Mouse (Mus musculus): ENCODE data around the gene Gnai3. TPM values are rescaled to one million over a fixed set of nuclear protein-coding genes. Genes with fewer than 3 reads are reported as not detected.

Gene Gnai3
- polyA plus RNA-seq, 2 experiments: 89.8 to 166 TPM

- 68% methylated on average over 4 of the region's 4 CpGs for WGBS
- ATAC-seq (ENCODE audit: low FRiP score, low read depth): no peak
- H3K27me3 ChIP-seq (ENCODE audit: control insufficient read depth, insufficient read depth, low read length): no peaks in the 10 kb centered on the region
- H3K4me2 ChIP-seq (replicated peaks; ENCODE audit: low read depth, low read length, severe bottlenecking): no peak overlapping the region
- H3K36me3 ChIP-seq (ENCODE audit: control insufficient read depth, insufficient read depth, low read length): no peaks in the 10 kb centered on the region
- TF ChIP-seq POLR2A (IDR thresholded peaks at IDR 0.05; ENCODE audit: borderline replicate concordance, extremely low read depth, insufficient read depth, insufficient read length): no peak
- DNase-seq (ENCODE audit: low spot score): no peak
- H3K4me1 ChIP-seq (ENCODE audit: control insufficient read depth, insufficient read depth, low read length): no peaks in the 10 kb centered on the region
- no peak overlapping the region for H3K27ac ChIP-seq (replicated peaks; ENCODE audit: low read depth, low read length)
- no peaks in the 10 kb centered on the region for H3K9me3 ChIP-seq (ENCODE audit: control insufficient read depth, low read length)
- H3K9ac ChIP-seq (ENCODE audit: low read depth, low read length, severe bottlenecking): no peak overlapping the region
- no peak overlapping the region for H3K4me3 ChIP-seq (replicated peaks; ENCODE audit: low read length)
Measured at GRCm38 (mm10) chr3:108064672-108065071, 81.3 kb downstream of the Gnai3 start.

DNA sequence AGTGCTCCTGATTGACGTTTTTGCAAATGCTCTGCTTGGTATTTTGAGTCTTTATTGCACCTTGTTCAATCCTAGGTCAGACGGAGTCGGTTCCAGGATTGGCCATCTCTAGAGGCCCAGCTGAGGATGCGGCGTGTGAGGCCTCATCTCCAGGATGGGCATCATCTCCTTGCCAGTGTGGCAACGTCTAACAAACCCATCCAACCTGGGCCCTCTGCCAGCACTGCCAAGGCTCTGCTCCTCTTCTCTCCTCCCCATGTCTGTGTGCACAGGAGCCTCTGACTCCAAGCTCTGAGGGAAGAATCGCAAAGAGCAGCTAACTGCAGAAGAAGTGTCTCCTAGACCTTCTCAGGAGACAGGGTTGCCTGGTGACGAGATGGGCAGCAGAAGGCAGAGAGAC is 83.3 kb downstream of the Gnai3 start:
- H3K27me3 ChIP-seq (ENCODE audit: control insufficient read depth, insufficient read depth, low read length): no peaks in the 10 kb centered on the region

DNA sequence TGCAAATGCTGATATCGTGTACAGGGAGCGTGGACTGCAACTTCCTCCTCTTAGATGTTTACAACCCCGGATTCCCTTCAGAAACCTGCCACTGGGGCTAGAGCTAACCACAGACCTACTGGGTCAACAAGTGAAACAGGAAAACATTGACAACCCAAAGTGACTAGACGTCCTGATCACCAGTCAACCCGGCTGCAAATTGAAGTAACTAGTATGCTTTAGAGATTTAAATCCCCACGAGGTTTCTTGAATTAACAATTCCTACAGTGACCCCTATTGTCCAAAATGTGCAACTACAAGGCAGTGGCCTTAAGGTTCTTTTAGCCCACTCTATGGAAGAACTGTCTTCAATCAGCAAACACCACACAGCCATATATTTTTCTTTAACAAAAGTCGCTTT is 84.5 kb downstream of the Gnai3 start:
- ATAC-seq (ENCODE audit: low FRiP score, low read depth) (no peak), DNase-seq (ENCODE audit: low spot score) (peak; percentile 90)
- WGBS: 19% methylated on average over 7 of the region's 7 CpGs
- Histone ChIP-seq H3K4me2 (replicated peaks; ENCODE audit: low read depth, low read length, severe bottlenecking) (no peak overlapping the region; the same call in 1 of the 2 replicates), H3K27me3 (ENCODE audit: control insufficient read depth, insufficient read depth, low read length) (no peaks in the 10 kb centered on the region), H3K9me3 (ENCODE audit: control insufficient read depth, low read length) (no peaks in the 10 kb centered on the region), H3K36me3 (ENCODE audit: control insufficient read depth, insufficient read depth, low read length) (no peaks in the 10 kb centered on the region), H3K9ac (ENCODE audit: low read depth, low read length, severe bottlenecking) (no peak overlapping the region), H3K27ac (replicated peaks; ENCODE audit: low read depth, low read length) (no peak overlapping the region), H3K4me1 (ENCODE audit: control insufficient read depth, insufficient read depth, low read length) (no peaks in the 10 kb centered on the region), H3K4me3 (replicated peaks; ENCODE audit: low read length) (no peak overlapping the region)
- TF ChIP-seq POLR2A (IDR thresholded peaks at IDR 0.05; ENCODE audit: borderline replicate concordance, extremely low read depth, insufficient read depth, insufficient read length): no peak

More for the DNA sequence above, 83.3 kb downstream of the Gnai3 start:
- no peaks in the 10 kb centered on the region for H3K36me3 ChIP-seq (ENCODE audit: control insufficient read depth, insufficient read depth, low read length)
- 84% methylated on average over 8 of the region's 8 CpGs for WGBS
- H3K9ac ChIP-seq (ENCODE audit: low read depth, low read length, severe bottlenecking): no peak overlapping the region
- H3K9me3 ChIP-seq (ENCODE audit: control insufficient read depth, low read length): no peaks in the 10 kb centered on the region
- H3K4me3 ChIP-seq (replicated peaks; ENCODE audit: low read length): no peak overlapping the region
- DNase-seq (ENCODE audit: low spot score) (no peak), ATAC-seq (ENCODE audit: low FRiP score, low read depth) (no peak)
- no peaks in the 10 kb centered on the region for H3K4me1 ChIP-seq (ENCODE audit: control insufficient read depth, insufficient read depth, low read length)
- H3K4me2 ChIP-seq (replicated peaks; ENCODE audit: low read depth, low read length, severe bottlenecking): no peak overlapping the region
- TF ChIP-seq POLR2A (IDR thresholded peaks at IDR 0.05; ENCODE audit: borderline replicate concordance, extremely low read depth, insufficient read depth, insufficient read length): no peak
- no peak overlapping the region for H3K27ac ChIP-seq (replicated peaks; ENCODE audit: low read depth, low read length)

Other genes starting within 250 kb of the Gnai3 start
- gene Gstm7, start 214.3 kb downstream of the Gnai3 start, polyA plus RNA-seq (2012; rRNA removed): 17.5 and 19.2 TPM in 2 replicates
- gene Gstm7, start 214.3 kb downstream of the Gnai3 start, polyA plus RNA-seq (2014; fragmentation: Nextera tagmentation; extraction: Ambion mirVana): 19.8 and 25.7 TPM in 2 replicates
- 7.3 and 7.6 TPM in 2 replicates for gene Gstm6, start 202.4 kb downstream of the Gnai3 start, polyA plus RNA-seq (2012; rRNA removed)
- gene Gstm6, start 202.4 kb downstream of the Gnai3 start, polyA plus RNA-seq (2014; fragmentation: Nextera tagmentation; extraction: Ambion mirVana): 9.5 and 13.0 TPM in 2 replicates
- gene Gstm3, start 176.9 kb downstream of the Gnai3 start, polyA plus RNA-seq (2012; rRNA removed): not detected in 2 replicates
- gene Gstm3, start 176.9 kb downstream of the Gnai3 start, polyA plus RNA-seq (2014; fragmentation: Nextera tagmentation; extraction: Ambion mirVana): not detected in 2 replicates
- gene Gstm2, start 159.7 kb downstream of the Gnai3 start, polyA plus RNA-seq (2012; rRNA removed): 44.0 and 51.0 TPM in 2 replicates
- gene Gstm2, start 159.7 kb downstream of the Gnai3 start, polyA plus RNA-seq (2014; fragmentation: Nextera tagmentation; extraction: Ambion mirVana): 56.7 and 61.0 TPM in 2 replicates
- 31.6 and 43.9 TPM in 2 replicates for gene Gstm1, start 128.2 kb downstream of the Gnai3 start, polyA plus RNA-seq (2012; rRNA removed)
- gene Gstm1, start 128.2 kb downstream of the Gnai3 start, polyA plus RNA-seq (2014; fragmentation: Nextera tagmentation; extraction: Ambion mirVana): 56.0 and 59.3 TPM in 2 replicates
- 14.4 and 14.5 TPM in 2 replicates for gene Gstm4, start 101.3 kb downstream of the Gnai3 start, polyA plus RNA-seq (2012; rRNA removed)
- gene Gstm4, start 101.3 kb downstream of the Gnai3 start, polyA plus RNA-seq (2014; fragmentation: Nextera tagmentation; extraction: Ambion mirVana): 14.4 and 16.2 TPM in 2 replicates
- 116 and 161 TPM in 2 replicates for gene Ampd2, start 59.5 kb downstream of the Gnai3 start, polyA plus RNA-seq (2012; rRNA removed)
- 35.8 and 38.7 TPM in 2 replicates for gene Ampd2, start 59.5 kb downstream of the Gnai3 start, polyA plus RNA-seq (2014; fragmentation: Nextera tagmentation; extraction: Ambion mirVana)
- gene Gnat2, start 53.4 kb downstream of the Gnai3 start, polyA plus RNA-seq (2012; rRNA removed): 0.70 and 0.88 TPM in 2 replicates
- gene Gnat2, start 53.4 kb downstream of the Gnai3 start, polyA plus RNA-seq (2014; fragmentation: Nextera tagmentation; extraction: Ambion mirVana): 0.70 and 0.91 TPM in 2 replicates
- gene Gpr61, start 8.7 kb upstream of the Gnai3 start, polyA plus RNA-seq (2012; rRNA removed): 0.20 and 0.26 TPM in 2 replicates
- gene Gpr61, start 8.7 kb upstream of the Gnai3 start, polyA plus RNA-seq (2014; fragmentation: Nextera tagmentation; extraction: Ambion mirVana): 0.10 and 0.14 TPM in 2 replicates
- 11.3 and 14.8 TPM in 2 replicates for gene Amigo1, start 40.2 kb upstream of the Gnai3 start, polyA plus RNA-seq (2012; rRNA removed)
- 5.4 and 5.7 TPM in 2 replicates for gene Amigo1, start 40.2 kb upstream of the Gnai3 start, polyA plus RNA-seq (2014; fragmentation: Nextera tagmentation; extraction: Ambion mirVana)
- gene Cyb561d1, start 55.1 kb upstream of the Gnai3 start, polyA plus RNA-seq (2012; rRNA removed): 3.8 and 5.0 TPM in 2 replicates
- gene Cyb561d1, start 55.1 kb upstream of the Gnai3 start, polyA plus RNA-seq (2014; fragmentation: Nextera tagmentation; extraction: Ambion mirVana): 1.7 and 2.0 TPM in 2 replicates
- gene Atxn7l2, start 64.8 kb upstream of the Gnai3 start, polyA plus RNA-seq (2012; rRNA removed): 37.0 and 45.2 TPM in 2 replicates
- 22.9 and 23.7 TPM in 2 replicates for gene Atxn7l2, start 64.8 kb upstream of the Gnai3 start, polyA plus RNA-seq (2014; fragmentation: Nextera tagmentation; extraction: Ambion mirVana)
- 3.7 and 4.0 TPM in 2 replicates for gene Sypl2, start 80.5 kb upstream of the Gnai3 start, polyA plus RNA-seq (2012; rRNA removed)
- gene Sypl2, start 80.5 kb upstream of the Gnai3 start, polyA plus RNA-seq (2014; fragmentation: Nextera tagmentation; extraction: Ambion mirVana): 2.1 and 2.7 TPM in 2 replicates
- gene Psma5, start 110.8 kb upstream of the Gnai3 start, polyA plus RNA-seq (2012; rRNA removed): 148 and 177 TPM in 2 replicates
- 301 and 312 TPM in 2 replicates for gene Psma5, start 110.8 kb upstream of the Gnai3 start, polyA plus RNA-seq (2014; fragmentation: Nextera tagmentation; extraction: Ambion mirVana)
- gene Sort1, start 137.9 kb upstream of the Gnai3 start, polyA plus RNA-seq (2012; rRNA removed): 30.4 and 35.6 TPM in 2 replicates
- gene Sort1, start 137.9 kb upstream of the Gnai3 start, polyA plus RNA-seq (2014; fragmentation: Nextera tagmentation; extraction: Ambion mirVana): 17.9 and 19.1 TPM in 2 replicates
- not detected in 2 replicates for gene Mybphl, start 218.8 kb upstream of the Gnai3 start, polyA plus RNA-seq (2012; rRNA removed)
- gene Mybphl, start 218.8 kb upstream of the Gnai3 start, polyA plus RNA-seq (2014; fragmentation: Nextera tagmentation; extraction: Ambion mirVana): not detected in 2 replicates
- 86.7 and 91.5 TPM in 2 replicates for gene Psrc1, start 237.7 kb upstream of the Gnai3 start, polyA plus RNA-seq (2012; rRNA removed)
- 38.0 and 39.1 TPM in 2 replicates for gene Psrc1, start 237.7 kb upstream of the Gnai3 start, polyA plus RNA-seq (2014; fragmentation: Nextera tagmentation; extraction: Ambion mirVana)

Measured in limb, embryonic 14.5 days (tissue).